Comparison of ENCODE assay signal across 40 mouse cellular contexts in genomic region chr4:80821945-80822344, GRCm38 (mm10). TPM values are rescaled to one million over a fixed set of nuclear protein-coding genes. Genes with fewer than 3 reads are reported as not detected.
"Had no signal": no experiment of that assay in that cellular context is flagged by ENCODE, and none has a peak within 500 bp of the region (broad histone marks: within the 10 kb centered on the region; RNA-seq: fewer than 3 reads in every experiment).

No protein-coding gene starts in this region.

- H3K36me3 ChIP-seq: heart, embryonic 10.5 days; heart, embryonic 13.5 days; heart, embryonic 15.5 days; hindbrain, embryonic 10.5 days; hindbrain, embryonic 12.5 days; hindbrain, embryonic 13.5 days; hindbrain, embryonic 15.5 days; intestine, embryonic 15.5 days; kidney, embryonic 15.5 days had no signal

- H3K27ac ChIP-seq: heart, embryonic 10.5 days; heart, embryonic 13.5 days; heart, embryonic 15.5 days; hindbrain, embryonic 10.5 days; hindbrain, embryonic 12.5 days; hindbrain, embryonic 13.5 days; hindbrain, embryonic 14.5 days; hindbrain, embryonic 15.5 days; hindbrain, postnatal 0 days; intestine, embryonic 15.5 days; kidney, embryonic 15.5 days; kidney, postnatal 0 days; layer of hippocampus, adult 2 months had no signal

- H3K9ac ChIP-seq: heart, embryonic 13.5 days; heart, embryonic 15.5 days; hindbrain, embryonic 12.5 days; hindbrain, embryonic 13.5 days; hindbrain, embryonic 14.5 days; hindbrain, embryonic 15.5 days; intestine, embryonic 15.5 days; kidney, embryonic 15.5 days had no signal

- H3K9me3 ChIP-seq: heart, embryonic 10.5 days; heart, embryonic 13.5 days; heart, embryonic 15.5 days; hindbrain, embryonic 10.5 days; hindbrain, embryonic 12.5 days; hindbrain, embryonic 13.5 days; hindbrain, embryonic 15.5 days; intestine, embryonic 15.5 days; kidney, embryonic 15.5 days had no signal

- H3K4me1 ChIP-seq: heart, embryonic 10.5 days; heart, embryonic 13.5 days; heart, embryonic 15.5 days; hindbrain, embryonic 10.5 days; hindbrain, embryonic 12.5 days; hindbrain, embryonic 13.5 days; hindbrain, embryonic 15.5 days; intestine, embryonic 15.5 days; kidney, embryonic 15.5 days had no signal

- H3K27me3 ChIP-seq: heart, embryonic 13.5 days; heart, embryonic 15.5 days; hindbrain, embryonic 12.5 days; hindbrain, embryonic 13.5 days; hindbrain, embryonic 15.5 days; intestine, embryonic 15.5 days; kidney, embryonic 15.5 days had no signal

- H3K4me2 ChIP-seq: heart, embryonic 11.5 days; heart, embryonic 13.5 days; heart, embryonic 15.5 days; hindbrain, embryonic 12.5 days; hindbrain, embryonic 13.5 days; hindbrain, embryonic 14.5 days; hindbrain, embryonic 15.5 days; intestine, embryonic 15.5 days; kidney, embryonic 15.5 days had no signal

- DNase-seq: heart, postnatal 10 days; heart, postnatal 14 days; heart, postnatal 36 days; heart, postnatal 4 days; kidney, adult 11 months; kidney, adult 18-20 months; kidney, adult 2 months; kidney, adult 8-10 months; kidney, adult 9 months; kidney, postnatal 10 days; kidney, postnatal 14 days; kidney, postnatal 25 days; kidney, postnatal 36 days; kidney, postnatal 4 days; layer of hippocampus, adult 9-11 months; layer of hippocampus, postnatal 36 days had no signal

- ATAC-seq: hindbrain, embryonic 16.5 days; hindbrain, postnatal 0 days; inflammation-experienced regulatory T-cells, adult 6 months; intestine, embryonic 15.5 days; intestine, embryonic 16.5 days; intestine, postnatal 0 days had no signal

- H3K4me3 ChIP-seq: heart, embryonic 10.5 days; heart, embryonic 13.5 days; heart, embryonic 15.5 days; hindbrain, embryonic 10.5 days; hindbrain, embryonic 12.5 days; hindbrain, embryonic 13.5 days; hindbrain, embryonic 15.5 days; intestine, embryonic 15.5 days; kidney, embryonic 15.5 days; layer of hippocampus, adult 2 months had no signal

RNA-seq across cellular contexts. Expression of gene Tyrp1, which starts 12.0 kb away (rescaled TPM):
- polyA plus RNA-seq: heart, embryonic 10.5 days; heart, embryonic 11.5 days; heart, embryonic 13.5 days; heart, embryonic 14.5 days; hindbrain, embryonic 10.5 days; hindbrain, embryonic 11.5 days; inflammation-experienced regulatory T-cells, adult 6 months; intestine, embryonic 14.5 days; intestine, embryonic 15.5 days; intestine, embryonic 16.5 days; intestine, postnatal 0 days; kidney, adult 2 months; kidney, embryonic 14.5 days; kidney, embryonic 15.5 days; kidney, embryonic 16.5 days; kidney, postnatal 0 days; large intestine, adult 2 months had no signal
